Mouse (Mus musculus) cerebellum, adult 11-12 months (tissue): ENCODE data around the gene Zmat3.

Experiments
- DNase-seq: peaks from one replicate; pipeline ENCODE4 v3.0.0; 2022

Zmat3 gene

DNA sequence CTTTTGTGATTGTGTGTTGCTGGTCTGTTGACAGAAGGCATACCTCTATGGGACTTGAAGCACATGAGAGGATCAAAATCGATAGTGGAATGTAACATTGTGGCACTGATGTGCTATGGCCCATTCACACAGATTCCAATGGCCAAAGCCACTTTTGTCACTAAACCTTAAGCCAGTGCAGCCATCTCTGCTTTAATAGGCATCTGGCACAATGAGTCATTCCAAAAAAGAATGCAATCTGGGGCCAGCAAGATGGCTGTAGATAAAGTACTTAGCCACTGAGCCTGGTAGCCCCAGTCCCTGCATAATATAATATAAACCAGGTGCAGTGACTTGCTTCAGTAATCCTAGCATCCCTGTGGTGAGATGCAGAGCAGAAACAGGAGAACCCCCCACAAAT is 1.7 kb upstream of the Zmat3 start:
- no peak for DNase-seq

- DNase-seq, result peak; percentile 44
Measured at GRCm38 (mm10) chr3:32366246-32366734, 476 bp upstream of the Zmat3 start.

DNA sequence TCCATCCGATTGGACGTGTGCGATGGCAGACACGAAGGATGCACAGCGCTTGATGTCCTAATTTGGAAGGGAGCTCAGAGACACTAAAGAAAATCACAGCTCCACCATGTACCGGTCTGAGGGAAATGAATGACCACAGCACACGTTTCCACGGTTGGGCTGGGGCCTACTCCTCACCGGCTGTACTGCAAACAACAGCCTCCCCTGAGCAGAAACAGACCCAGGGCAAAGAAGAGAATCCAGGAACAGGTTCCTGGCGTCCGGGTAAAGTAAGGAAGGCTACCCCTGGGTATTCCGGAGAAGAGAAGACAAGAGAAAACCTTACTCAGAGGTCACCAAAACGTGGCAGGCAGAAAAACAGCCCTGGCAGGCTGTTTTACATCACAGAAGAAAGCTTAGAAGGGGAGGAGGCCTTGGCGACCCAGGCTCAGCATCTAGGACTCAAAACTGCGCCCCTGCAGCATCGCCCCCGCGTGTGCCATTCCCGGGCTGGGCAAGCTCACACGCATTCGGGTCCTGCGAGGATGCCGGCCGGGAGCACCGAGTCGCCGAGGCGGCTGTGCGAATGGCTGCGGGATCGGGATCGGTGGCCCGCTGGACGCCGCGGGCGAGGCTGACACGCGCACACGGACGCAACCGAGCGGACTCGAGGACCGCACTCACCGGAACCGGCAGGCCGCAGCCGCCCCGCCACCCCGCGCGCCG is 821 bp downstream of the Zmat3 start:
- no peak for DNase-seq

GRCm38 (mm10) chr3:32364195-32364594 is 1.6 kb downstream of the Zmat3 start:
- DNase-seq, result no peak

- no peak for DNase-seq
Measured at GRCm38 (mm10) chr3:32361221-32361620, 4.6 kb downstream of the Zmat3 start.

DNA sequence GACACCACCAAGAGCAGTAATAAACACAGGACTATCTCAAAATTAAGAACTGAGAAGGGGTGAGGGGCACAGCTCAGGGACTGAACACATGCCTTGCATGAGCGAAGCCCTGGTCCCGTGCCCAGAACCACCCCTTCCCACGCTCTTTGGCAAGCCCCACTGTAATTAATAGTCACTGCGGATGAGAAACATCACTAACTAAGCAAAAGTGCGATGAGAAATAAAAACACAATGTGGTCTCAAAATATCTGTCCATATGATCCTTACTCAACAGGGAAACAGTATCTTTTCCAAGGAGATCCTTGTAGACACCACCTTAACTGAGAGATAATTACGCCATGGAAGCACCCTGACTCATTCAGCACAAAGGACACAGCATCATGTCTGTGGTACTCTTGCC is 17.9 kb downstream of the Zmat3 start:
- no peak for DNase-seq

DNA sequence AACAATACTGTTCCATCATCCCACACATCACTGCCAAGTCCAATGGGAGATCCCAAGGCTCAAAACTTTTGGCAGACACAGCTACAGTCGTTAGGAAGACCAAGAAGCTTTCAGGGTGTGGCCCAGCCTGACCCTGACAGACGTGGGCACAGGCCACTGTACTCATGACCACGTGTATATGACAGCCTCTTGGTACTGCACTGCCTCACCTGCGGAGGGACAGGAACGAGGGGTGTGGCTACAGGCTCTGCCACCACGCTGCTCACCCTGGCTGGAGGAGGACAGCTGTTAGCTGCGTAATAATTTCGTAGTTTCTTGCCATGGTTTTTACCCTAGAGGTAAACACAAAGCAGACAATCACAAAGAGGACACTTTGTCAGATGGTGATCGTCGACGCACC is 20.6 kb downstream of the Zmat3 start:
- no peak for DNase-seq

DNA sequence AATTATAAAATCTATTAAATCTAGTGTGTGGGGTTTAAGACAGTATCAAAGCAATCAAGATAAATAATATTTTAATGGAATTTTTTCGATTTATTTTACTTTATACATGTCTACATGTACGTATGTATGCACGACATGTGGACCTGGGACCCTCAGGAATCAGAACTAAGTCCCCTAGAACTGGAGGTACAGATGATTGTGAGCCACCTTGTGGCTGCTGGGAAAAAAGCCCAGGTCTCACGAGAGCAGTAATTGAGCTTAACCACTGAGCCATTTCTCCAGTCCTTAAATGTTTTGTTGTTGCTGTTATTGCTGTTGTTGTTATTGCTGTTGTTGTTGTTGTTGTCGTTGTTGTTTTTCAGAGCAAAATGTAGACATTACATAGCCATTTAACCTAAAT is 21.0 kb downstream of the Zmat3 start:
- no peak for DNase-seq

DNA sequence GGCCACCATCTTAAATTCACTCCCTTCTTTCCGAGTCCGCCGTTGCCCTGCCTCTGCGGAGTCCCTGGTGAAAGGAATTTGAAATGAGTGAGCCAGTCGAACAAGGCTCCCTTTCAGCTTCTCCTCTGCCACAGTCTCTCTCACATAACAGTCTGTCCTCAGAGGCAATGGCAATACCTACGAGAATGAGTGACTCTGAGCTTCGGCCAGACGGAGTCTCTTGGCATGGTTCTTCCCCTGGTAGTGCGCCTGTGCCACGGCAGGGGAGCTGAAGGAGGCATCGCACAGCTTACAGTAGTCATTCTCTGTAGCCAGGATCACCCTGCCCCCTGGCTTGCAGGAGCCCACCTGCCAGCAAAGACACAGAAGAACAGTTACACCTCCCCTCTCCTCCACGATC is 22.4 kb downstream of the Zmat3 start:
- DNase-seq, result peak; percentile 30

DNA sequence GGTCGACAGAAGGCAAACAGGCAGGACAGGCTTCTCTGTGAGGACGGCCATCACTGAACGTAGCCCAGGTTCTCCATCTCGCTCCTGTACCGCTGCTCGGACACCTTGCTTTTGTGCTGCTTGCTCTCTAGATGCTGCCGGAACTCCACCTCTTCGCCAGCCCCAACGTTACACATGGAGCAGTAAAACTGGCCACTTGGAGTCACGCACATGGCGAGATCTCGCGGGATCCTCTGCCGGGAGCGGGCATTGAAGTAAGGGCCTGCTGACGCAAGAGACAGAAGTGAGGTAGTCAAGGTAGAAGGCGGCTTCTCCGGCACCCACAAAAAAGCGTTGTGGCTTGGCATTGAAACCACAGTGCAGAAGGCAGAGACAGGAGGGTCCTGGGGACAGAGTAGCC is 24.4 kb downstream of the Zmat3 start:
- DNase-seq, result no peak

DNA sequence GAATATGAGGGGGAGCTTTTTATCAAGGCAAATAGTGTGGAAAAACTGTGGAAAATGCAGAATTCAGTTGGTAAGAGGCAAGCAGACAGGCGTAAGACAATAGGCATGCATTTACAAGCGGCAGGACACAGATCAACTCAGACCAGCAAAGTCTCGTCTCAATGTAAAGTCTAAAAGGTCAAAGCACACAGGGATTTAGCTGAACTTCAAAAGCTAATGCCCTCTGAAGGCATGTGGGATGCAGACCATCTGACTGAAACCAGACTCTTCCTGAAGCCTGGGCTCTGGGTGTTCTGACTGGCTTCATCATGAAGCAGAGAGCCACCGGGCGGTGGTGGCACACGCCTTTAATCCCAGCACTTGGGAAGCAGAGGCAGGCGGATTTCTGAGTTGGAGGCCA is 27.6 kb downstream of the Zmat3 start:
- no peak for DNase-seq

DNA sequence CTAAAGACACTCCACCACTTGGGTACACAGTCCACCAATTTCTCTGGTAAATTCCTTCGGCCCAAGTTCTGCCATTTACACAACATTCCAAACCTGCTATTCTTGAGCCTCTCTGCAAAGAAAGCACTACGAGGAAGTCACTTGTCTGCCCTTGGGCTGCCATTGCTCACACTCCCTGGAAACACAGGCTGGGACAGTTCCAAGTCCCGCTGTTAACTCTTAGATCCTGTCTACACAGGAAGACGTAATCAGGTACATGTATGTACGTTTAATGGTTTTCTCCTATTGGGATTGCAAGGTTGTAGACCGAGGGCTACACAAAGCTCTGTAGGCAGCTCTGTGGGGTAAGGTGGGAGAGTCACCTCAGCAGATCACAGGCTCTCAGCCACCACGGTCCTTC is 28.0 kb downstream of the Zmat3 start:
- no peak for DNase-seq

DNA sequence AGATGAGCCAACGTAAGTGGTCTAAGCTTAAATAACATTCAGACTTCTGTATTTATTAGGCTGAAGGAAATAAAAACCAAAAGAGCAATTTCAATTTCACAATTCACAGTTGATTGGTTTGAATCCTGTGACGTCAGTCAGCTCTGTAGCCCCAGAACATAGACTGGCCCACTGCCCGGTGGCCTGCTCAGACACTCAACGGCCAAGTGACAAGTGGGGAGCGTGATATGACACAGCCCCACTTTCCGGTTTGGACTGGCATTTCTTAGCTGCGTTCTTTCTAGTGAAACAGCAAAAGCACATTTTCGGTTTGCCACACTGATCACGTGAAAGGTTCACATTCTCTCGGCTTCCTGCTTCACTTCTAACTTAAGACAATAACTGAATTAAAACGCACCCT is 30.9 kb downstream of the Zmat3 start:
- no peak for DNase-seq

GRCm38 (mm10) chr3:32333456-32334086 is 32.2 kb downstream of the Zmat3 start:
- DNase-seq, result peak; percentile 64

DNA sequence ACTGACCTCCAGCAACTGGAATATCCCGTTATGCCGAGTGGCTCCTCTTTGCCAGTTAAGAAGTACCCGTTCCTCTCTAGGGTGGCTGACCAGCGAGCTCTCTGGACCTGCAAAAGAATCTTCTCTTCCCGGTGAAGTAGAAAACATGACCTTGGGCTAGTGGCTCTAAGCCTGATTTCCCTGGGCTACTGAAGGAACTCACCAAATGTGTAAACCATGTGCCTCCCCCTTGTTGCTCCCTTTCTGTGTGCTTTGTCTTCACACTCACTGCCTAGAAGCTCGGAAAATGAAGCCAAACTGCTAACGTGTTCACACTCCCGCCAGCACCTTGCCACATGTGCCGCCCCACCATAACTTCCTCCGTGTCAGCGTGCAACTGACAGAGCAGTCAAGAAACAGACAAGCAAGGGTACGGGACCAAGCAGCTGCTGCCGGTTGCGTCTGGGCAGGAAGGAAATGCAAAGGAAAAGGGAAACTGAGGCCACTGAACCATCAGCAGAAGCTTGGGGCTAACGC is 47.9 kb downstream of the Zmat3 start:
- DNase-seq, result no peak

DNA sequence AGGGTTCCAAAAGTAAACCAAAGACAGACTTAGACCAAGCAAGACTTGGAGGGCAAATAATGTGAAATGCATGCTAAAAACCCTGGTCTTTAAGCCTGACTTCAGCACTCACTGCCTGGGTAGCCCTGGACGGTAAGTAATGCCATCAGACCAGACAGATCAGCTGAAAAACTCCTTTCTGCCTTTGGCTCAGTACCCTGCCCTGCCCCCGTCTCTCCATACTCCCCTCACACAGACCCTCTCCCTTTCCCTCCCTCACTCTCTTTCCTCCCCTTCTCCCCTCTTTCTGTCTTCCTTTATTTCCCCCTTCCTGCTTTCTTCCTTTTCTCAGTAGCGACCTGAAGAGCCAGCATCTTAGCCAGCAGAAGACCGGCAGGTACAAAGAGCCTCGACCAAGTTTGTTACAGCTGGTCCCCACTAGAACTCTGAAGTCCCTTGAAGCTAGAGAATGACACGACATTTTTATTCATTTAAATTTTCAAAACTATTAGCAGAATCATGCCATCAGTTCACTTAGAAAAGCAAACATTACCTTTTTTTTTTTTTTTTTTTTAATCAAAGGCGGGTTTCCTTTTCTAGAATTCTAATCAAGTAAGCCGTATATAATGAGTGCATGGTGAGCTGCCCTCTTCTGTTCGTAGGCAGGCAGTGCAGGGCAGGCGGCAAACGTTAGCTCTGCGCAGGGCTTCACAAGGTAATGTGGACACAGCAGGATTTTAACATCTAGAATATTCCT is 48.5 kb downstream of the Zmat3 start:
- DNase-seq, result no peak

DNA sequence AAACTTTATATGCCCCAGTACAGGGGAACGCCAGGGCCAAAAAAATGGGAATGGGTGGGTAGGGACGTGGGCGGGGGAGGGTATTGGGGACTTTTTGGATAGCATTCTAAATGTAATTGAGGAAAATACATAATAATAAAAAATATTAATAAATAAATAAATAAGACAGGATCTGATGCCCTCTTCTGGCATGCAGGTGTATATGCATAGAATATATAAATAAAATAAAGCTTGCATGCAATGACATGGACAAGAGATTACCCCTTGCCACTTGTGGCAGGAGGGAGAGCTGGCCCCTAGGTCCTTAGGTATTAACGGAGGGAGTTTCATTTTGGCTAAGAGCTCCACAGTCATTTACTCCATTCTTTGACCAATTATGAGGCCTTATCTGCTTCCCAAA is 51.1 kb downstream of the Zmat3 start:
- DNase-seq, result no peak

DNA sequence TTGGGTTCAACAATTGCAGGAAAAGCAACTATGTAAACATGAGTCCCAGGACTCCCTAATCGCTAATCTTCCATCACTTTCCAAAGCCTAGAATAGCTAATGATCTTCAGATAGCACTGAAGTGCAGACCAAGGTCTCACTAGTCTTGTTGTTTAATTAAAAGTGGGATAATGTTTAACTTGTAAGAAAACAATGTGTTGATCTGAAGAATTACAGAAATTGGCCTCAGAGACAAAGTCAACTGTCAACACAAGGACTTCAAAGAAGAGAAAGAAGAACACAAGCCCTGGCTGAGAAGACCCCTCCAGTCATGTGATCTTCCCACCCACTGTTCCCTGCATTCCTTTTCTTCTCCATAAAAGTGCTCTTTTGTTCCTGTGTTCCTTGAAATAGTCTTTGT is 61.6 kb downstream of the Zmat3 start:
- no peak for DNase-seq

GRCm38 (mm10) chr3:32292001-32292400 is 73.8 kb downstream of the Zmat3 start:
- DNase-seq, result no peak
